Mouse (Mus musculus): Measurements from ENCODE around the gene Zeb2. TPM values are rescaled to one million over a fixed set of nuclear protein-coding genes. Genes with fewer than 3 reads are reported as not detected.

The Zeb2 gene
- total and polyA plus RNA-seq, 3 experiments: 16.5 to 50.0 (median 46.7) TPM

DNA sequence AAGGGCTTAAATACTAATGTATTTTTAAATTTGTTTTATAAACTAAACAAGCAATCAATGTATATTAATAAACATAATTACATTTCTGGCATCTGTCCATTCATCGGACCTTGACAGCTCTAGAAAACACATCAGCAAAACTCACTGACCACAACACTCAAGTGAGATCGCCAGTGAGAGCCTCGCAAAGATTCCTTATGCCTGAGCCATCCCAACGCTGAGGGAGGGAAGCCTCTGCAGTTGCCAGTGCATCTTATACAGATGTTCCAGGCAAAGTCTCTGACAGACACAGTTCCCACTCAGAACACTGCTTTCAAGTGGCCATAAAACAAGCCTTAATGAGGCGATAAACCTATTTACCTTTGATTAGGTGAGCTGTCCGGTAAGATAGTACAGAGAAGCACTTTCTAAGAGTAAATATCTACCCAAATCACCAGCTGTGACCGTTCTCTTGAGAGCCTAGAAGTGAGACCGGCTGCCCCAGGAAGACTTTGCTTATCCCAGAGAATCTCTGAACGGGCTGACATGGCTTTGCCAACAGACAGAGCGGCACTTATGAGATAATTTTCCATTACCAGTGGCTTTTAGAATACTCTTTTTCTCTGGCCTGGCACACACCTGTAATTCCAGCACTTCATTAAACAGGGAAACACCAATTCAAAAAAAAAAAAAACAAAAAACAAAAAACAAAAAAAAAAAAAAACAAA, 60.2 kb downstream of the Zeb2 start:
- no peak for TF ChIP-seq CTCF (IDR thresholded peaks at IDR 0.05)
- no peak for TF ChIP-seq EP300 (IDR thresholded peaks at IDR 0.05; ENCODE audit: insufficient read depth, low read depth, low read length)
- no peak for TF ChIP-seq POLR2A (IDR thresholded peaks at IDR 0.05; ENCODE audit: insufficient read depth, low read depth, low read length)
- no peak overlapping the region for H3K4me3 ChIP-seq
- H3K4me1 ChIP-seq (ENCODE audit: control insufficient read depth, insufficient read depth, low read length): peaks cover 9% of the 10 kb centered on the region
- DNase-seq: no peak
- WGBS: 67% methylated on average over 10 of the region's 10 CpGs
- peaks cover 3% of the 10 kb centered on the region for H3K36me3 ChIP-seq (ENCODE audit: control insufficient read depth, insufficient read depth, low read length)
- H3K9ac ChIP-seq (ENCODE audit: low read depth, low read length): no peak overlapping the region
- no peak overlapping the region for H3K27ac ChIP-seq
- no peaks in the 10 kb centered on the region for H3K27me3 ChIP-seq (ENCODE audit: control insufficient read depth, insufficient read depth, low read length)
- no peaks in the 10 kb centered on the region for H3K79me2 ChIP-seq (replicated peaks; ENCODE audit: control insufficient read depth, insufficient read depth, low read length)
- intact Hi-C loops (cut with DNase I): no loop called here

DNA sequence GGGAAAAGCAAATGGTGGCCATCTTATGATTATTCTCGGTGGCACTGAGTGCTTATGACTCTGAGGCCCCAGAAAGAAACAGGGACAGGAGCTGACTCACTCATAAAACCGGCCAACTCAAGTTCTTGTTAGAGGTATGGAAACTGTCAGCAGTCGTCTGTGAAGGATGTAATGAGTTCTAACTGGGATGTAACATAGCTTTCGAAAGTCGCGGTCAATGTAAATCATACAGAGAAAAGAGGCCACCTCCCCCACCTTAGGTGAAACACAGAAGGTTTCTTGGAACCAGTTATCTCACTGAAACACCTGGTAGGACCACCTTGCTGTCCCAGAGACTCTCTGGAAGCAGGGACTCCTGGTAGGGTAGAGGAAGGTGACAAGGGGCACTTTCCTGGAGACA, 61.3 kb downstream of the Zeb2 start:
- WGBS: 68% methylated on average over 6 of the region's 6 CpGs
- Histone ChIP-seq H3K27ac (no peak overlapping the region), H3K4me1 (ENCODE audit: control insufficient read depth, insufficient read depth, low read length) (peaks cover 7% of the 10 kb centered on the region), H3K27me3 (ENCODE audit: control insufficient read depth, insufficient read depth, low read length) (no peaks in the 10 kb centered on the region), H3K9ac (ENCODE audit: low read depth, low read length) (no peak overlapping the region), H3K36me3 (ENCODE audit: control insufficient read depth, insufficient read depth, low read length) (peaks cover 3% of the 10 kb centered on the region), H3K79me2 (replicated peaks; ENCODE audit: control insufficient read depth, insufficient read depth, low read length) (no peaks in the 10 kb centered on the region), H3K4me3 (no peak overlapping the region)
- intact Hi-C loops (cut with DNase I): no loop called here
- TF ChIP-seq POLR2A (IDR thresholded peaks at IDR 0.05; ENCODE audit: insufficient read depth, low read depth, low read length) (no peak), CTCF (IDR thresholded peaks at IDR 0.05) (no peak), EP300 (IDR thresholded peaks at IDR 0.05; ENCODE audit: insufficient read depth, low read depth, low read length) (no peak)
- DNase-seq: no peak

DNA sequence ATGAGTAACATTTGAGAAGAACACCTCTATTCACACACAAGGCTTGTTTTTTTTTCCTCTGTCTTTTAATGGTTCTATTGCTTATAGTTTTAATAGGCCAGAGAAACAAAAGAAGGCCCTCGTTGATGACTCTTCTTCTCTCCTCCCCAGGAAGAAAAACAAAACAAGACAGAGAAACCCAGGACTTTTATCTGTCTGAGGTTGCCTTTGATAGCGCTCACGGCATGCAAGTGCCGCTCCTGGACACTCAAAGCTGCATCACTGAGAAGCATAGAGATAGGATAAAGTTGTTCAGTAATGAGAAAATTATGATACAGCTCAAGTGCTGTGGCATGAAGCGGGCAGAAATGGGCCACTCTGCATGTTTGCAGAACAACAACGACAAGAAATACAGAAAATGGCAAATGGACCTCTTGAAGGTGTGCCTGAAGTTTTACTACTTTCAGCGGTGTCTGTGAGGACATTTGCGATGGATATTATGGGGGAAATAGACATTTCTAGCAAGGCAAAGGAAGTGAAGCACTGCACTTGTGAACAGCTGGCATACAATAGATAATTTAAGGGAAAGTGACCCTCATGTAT, 62.1 kb downstream of the Zeb2 start:
- no peak overlapping the region for H3K4me3 ChIP-seq
- H3K79me2 ChIP-seq (replicated peaks; ENCODE audit: control insufficient read depth, insufficient read depth, low read length): no peaks in the 10 kb centered on the region
- DNase-seq: no peak
- H3K36me3 ChIP-seq (ENCODE audit: control insufficient read depth, insufficient read depth, low read length): peaks cover 3% of the 10 kb centered on the region
- no peak overlapping the region for H3K9ac ChIP-seq (ENCODE audit: low read depth, low read length)
- no peaks in the 10 kb centered on the region for H3K27me3 ChIP-seq (ENCODE audit: control insufficient read depth, insufficient read depth, low read length)
- no peak overlapping the region for H3K27ac ChIP-seq
- intact Hi-C loops (cut with DNase I): no loop called here
- H3K4me1 ChIP-seq (ENCODE audit: control insufficient read depth, insufficient read depth, low read length): peaks cover 6% of the 10 kb centered on the region
- 56% methylated on average over 8 of the region's 8 CpGs for WGBS
- TF ChIP-seq EP300 (IDR thresholded peaks at IDR 0.05; ENCODE audit: insufficient read depth, low read depth, low read length) (no peak), POLR2A (IDR thresholded peaks at IDR 0.05; ENCODE audit: insufficient read depth, low read depth, low read length) (no peak), CTCF (IDR thresholded peaks at IDR 0.05) (no peak)

DNA sequence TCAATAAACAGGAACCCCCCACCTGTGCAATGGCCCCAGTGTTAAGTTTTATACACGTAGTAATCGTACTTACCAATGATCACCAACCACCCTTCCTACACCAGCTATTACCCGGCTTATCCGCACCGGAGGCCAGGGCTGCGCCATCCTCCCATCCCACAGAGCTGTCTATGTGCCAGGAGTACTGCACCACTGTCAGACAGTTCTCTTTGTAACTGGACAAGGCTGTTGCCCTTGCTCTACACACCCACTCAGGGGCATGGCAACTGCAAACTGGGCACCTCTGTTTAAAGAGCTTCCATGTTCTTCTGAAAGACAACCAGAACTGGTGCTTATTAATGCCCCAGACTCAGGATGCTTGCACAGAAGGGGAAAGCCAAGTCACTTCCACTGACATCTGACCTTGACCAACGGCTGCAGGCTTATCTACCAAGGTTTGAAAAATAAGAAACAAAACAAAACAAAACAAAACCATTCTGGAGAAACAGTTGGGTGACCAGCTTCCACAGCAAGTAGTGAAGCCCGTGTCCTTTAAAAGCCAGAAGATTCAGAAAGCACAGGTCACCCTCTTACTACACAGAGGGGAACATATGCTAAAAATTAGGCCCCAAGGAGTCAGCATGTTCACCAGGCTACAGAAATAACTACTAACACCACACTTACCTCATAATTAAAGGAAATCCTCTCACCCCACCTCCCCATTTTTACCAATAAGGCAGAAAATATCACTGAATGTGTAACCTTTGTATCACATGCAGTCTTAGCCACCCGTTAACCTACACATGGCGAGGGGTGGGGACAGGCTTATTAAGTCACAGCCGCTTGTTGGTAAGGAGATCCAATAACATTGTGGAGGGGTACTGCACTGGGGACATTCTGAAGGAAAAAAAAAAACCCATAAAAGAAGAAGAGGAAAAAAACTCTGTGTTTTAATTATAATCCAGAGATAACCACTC, 62.8 kb downstream of the Zeb2 start:
- Histone ChIP-seq H3K27ac (no peak overlapping the region), H3K36me3 (ENCODE audit: control insufficient read depth, insufficient read depth, low read length) (peaks cover 3% of the 10 kb centered on the region), H3K9ac (ENCODE audit: low read depth, low read length) (no peak overlapping the region), H3K4me3 (no peak overlapping the region), H3K4me1 (ENCODE audit: control insufficient read depth, insufficient read depth, low read length) (peaks cover 9% of the 10 kb centered on the region), H3K27me3 (ENCODE audit: control insufficient read depth, insufficient read depth, low read length) (no peaks in the 10 kb centered on the region), H3K79me2 (replicated peaks; ENCODE audit: control insufficient read depth, insufficient read depth, low read length) (no peaks in the 10 kb centered on the region)
- WGBS: 79% methylated on average over 11 of the region's 11 CpGs
- TF ChIP-seq POLR2A (IDR thresholded peaks at IDR 0.05; ENCODE audit: insufficient read depth, low read depth, low read length) (no peak), EP300 (IDR thresholded peaks at IDR 0.05; ENCODE audit: insufficient read depth, low read depth, low read length) (no peak), CTCF (IDR thresholded peaks at IDR 0.05) (no peak)
- no peak for DNase-seq
- intact Hi-C loops (cut with DNase I): no loop called here

DNA sequence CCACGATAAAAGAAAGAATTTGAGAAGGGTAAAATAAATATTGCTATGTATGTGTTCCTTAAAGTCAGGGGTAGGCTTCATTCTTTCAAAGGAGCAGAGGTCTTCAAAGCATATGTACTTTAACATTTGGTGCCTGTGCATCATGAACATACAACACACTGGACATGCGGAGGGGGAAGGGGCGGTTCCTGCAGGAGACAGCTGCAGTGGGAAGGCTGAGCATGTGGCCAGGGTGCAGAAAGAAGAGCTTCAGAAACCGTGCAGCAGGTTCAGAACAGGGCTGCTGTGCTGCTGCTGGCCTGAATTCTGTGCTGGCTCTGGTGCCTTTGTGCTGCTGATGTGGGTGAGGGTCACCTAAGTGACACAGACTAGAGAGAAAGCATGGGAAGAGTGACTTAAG, 64.6 kb downstream of the Zeb2 start:
- WGBS: 64% methylated on average over 4 of the region's 4 CpGs

More for the DNA sequence above, 64.6 kb downstream of the Zeb2 start:
- no peak for TF ChIP-seq POLR2A (IDR thresholded peaks at IDR 0.05; ENCODE audit: insufficient read depth, low read depth, low read length)
- TF ChIP-seq EP300 (IDR thresholded peaks at IDR 0.05; ENCODE audit: insufficient read depth, low read depth, low read length): no peak
- TF ChIP-seq CTCF (IDR thresholded peaks at IDR 0.05): no peak
- Histone ChIP-seq H3K27me3 (ENCODE audit: control insufficient read depth, insufficient read depth, low read length) (no peaks in the 10 kb centered on the region), H3K79me2 (replicated peaks; ENCODE audit: control insufficient read depth, insufficient read depth, low read length) (no peaks in the 10 kb centered on the region; the same call in 1 of the 2 replicates), H3K4me1 (ENCODE audit: control insufficient read depth, insufficient read depth, low read length) (peaks cover 11% of the 10 kb centered on the region), H3K27ac (no peak overlapping the region), H3K9ac (ENCODE audit: low read depth, low read length) (no peak overlapping the region), H3K36me3 (ENCODE audit: control insufficient read depth, insufficient read depth, low read length) (peaks cover 7% of the 10 kb centered on the region), H3K4me3 (no peak overlapping the region)
- intact Hi-C loops (cut with DNase I): no loop called here
- DNase-seq: no peak
